Mouse (Mus musculus): ENCODE results near the gene Pter.
A peak's percentile ranks its signal among the peaks of the same experiment; 100 is the strongest.

The Pter gene

DNA sequence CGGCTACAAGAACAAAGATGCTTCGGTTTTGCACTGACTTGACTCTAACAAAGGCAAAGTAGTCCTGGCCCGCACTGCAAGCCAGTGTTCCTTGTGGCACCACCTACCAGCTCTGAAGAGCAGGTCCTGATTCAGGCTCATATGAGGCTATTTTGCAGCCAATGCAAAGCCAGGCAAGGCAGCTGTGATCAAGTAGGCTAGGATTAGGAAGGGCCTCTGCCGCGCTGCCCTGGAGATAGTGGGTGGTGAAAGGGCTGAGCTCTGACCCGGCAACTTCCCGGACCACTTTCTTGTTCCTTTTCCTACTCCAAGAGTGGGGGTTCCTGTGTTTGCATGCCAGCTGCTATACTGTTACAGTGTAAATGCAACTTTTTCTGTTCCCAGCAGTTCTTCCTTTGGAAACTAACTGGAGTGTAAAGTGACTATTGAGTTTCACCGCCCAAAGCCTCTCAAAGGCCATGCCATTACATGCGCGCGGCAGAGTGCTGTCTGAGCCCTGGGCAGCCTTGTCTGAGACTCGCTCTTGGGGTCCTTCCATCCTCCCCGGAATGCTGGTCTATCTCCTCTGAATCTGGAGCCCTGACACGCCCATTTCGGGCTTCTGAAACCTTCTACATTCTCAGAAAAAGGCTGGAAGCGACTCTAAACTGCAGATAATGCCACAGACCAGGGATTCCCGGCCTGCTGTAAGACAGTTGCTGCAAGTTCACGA lies 85.6 kb downstream of the Pter start:
- DNase-seq = no peak

- DNase-seq = no peak
These were observed 86.2 kb downstream of the Pter start for GRCm38 (mm10) chr2:13010030-13010459.

- DNase-seq = peak; percentile 42
These were observed 86.9 kb downstream of the Pter start for GRCm38 (mm10) chr2:13010460-13011341.

DNA sequence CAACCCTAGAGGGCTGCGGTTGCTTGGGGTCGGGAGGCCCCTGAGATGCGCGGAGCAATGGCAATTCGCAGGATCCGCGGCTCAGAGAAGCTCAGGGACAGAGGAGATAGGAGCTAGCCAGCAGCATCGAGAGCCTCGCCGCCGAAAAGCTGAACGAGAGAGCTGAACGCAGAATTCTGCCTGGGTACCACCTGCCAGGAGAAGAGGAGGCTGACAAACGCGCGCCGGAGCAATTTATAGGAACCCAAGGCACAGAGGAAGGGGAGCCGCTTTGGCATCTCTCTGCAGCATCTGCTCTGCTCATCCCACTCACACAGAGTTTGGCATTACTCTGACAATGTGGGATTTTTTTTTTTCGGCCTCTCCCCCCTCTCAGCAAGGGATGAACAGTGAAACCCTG lies 87.6 kb downstream of the Pter start, which contains the start of gene C1ql3:
Gene C1ql3, minus strand, starts transcription at position 335 of the 400 bp plus-strand sequence.
- peak; percentile 90 for DNase-seq

DNA sequence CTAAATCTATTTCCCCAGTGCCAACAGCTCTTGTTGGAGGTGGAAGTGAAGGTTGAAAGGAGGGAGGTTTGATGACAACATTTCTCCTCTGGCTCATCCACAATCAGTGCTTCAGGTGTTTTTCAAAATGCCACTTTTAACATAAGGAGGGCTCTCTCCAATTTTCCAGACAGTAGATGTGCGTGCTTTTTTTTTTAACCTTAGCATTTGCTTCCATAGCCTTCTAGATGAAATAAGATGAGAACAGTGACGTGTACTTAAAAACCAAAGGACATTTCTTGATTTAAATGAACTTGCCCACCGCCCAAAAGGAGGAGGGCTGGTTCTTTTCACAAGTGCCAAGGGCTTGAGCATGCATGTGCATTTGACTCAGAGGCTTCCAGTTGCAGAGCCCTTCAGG lies 88.1 kb downstream of the Pter start:
- DNase-seq = no peak

DNA sequence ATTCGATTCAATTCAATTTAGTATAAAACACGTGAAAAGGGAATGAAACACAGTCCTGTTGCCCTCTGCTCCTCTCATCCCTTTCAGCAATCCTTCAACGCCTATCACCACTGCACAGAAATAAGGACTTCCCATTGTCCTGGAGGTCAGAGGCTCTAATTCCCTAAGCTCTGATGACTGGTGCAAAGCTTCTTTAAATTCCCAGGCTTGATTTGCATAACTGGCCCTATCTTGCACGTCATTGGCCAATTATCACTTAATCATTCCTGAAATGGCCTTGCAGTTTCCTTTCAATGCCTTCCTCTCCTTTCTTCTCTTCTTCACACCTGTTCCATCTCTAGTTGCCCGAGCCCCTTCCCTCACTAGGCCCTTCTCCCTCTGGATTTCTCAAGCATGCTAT lies 94.5 kb downstream of the Pter start:
- DNase-seq = no peak

DNA sequence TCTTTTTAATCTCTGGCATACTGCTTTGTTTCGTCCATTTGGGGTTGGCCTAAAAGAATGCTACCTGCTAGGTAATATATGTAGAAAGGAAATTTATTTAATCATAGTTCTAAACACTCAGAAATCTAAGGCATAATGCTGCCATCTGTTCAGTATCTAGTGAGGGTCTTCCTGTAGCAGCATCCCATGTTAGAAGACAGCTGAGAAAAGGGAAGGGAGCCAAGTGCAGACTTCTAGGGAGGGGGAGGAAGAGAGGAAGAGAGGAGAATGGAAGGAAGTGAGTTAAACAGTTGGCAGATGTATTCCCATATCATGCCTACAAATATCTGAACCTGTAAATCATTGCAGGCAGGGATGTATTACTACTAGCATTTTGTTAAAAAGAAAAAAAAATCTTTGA lies 95.0 kb downstream of the Pter start:
- no peak for DNase-seq

- no peak for DNase-seq
These were observed 114.9 kb downstream of the Pter start for GRCm38 (mm10) chr2:13038772-13039171.

DNA sequence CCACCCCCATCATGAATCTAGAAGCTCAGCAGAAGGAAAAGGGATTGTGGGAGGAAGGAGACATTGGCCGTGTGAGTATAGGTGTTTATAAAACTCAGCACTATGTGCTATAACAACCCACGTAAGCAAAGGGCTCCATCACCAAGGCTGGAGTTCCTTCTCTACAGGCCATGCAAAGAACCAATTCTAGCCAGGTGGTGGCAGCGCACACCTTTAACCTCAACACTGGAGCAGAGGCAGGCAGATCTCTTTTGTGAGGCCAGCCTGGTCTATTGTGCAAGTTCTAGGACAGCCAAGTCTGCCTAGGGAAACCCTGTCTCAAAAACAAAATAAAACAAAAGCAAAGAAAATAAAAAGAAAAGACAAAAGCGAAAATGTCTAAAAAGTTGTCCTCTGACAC lies 115.9 kb downstream of the Pter start:
- DNase-seq = no peak

GRCm38 (mm10) chr2:13044555-13044954 lies 120.7 kb downstream of the Pter start:
- no peak for DNase-seq

- DNase-seq = no peak
These were observed 124.8 kb downstream of the Pter start for GRCm38 (mm10) chr2:13048649-13049048.
